Mouse (Mus musculus) MEL (cell line): ENCODE measurements around the gene Ptgdr2. TPM values are rescaled to one million over a fixed set of nuclear protein-coding genes. Genes with fewer than 3 reads are reported as not detected.

Experiments used
- DNase-seq: peaks from one replicate; pipeline ENCODE4 v3.0.0; 2011; ENCODE audit warnings: low read depth, low spot score
- H3K27ac ChIP-seq: 2 replicates; pipeline ENCODE4 v1.5.1; 2012; ENCODE audit warnings: low read depth, mild to moderate bottlenecking, control low read depth, low read length, moderate library complexity; ENCODE audit not compliant: control insufficient read depth
- H3K27me3 ChIP-seq, 2 experiments: fragments of 150-350 bp in 1 of 2; sonication (generic) in 1 of 2; 2 replicates each; pipeline ENCODE4 v1.6.1; 2012; ENCODE audit warnings: low read length in 2 of 2, mild to moderate bottlenecking in 2 of 2, improper control_type of control experiment in 1 of 2, moderate library complexity in 1 of 2; ENCODE audit not compliant: insufficient read depth in 2 of 2, control insufficient read depth in 1 of 2
- H3K36me3 ChIP-seq, 2 experiments: 2 replicates each; pipeline ENCODE4 v1.6.1; 2012 to 2014; ENCODE audit warnings: low read length in 2 of 2, improper control_type of control experiment in 1 of 2, inconsistent platforms in 1 of 2, mild to moderate bottlenecking in 1 of 2; ENCODE audit not compliant: insufficient read depth in 2 of 2, control insufficient read depth in 1 of 2
- H3K4me1 ChIP-seq, 2 experiments: fragments of 150-350 bp in 1 of 2; sonication (generic) in 1 of 2; 2 replicates each; pipeline ENCODE4 v1.6.1; 2012; ENCODE audit warnings: low read length in 2 of 2, improper control_type of control experiment in 1 of 2, mild to moderate bottlenecking in 1 of 2; ENCODE audit not compliant: insufficient read depth in 2 of 2, control insufficient read depth in 1 of 2
- H3K4me3 ChIP-seq, 2 experiments: fragments of 150-350 bp in 1 of 2; sonication (generic) in 1 of 2; 2 replicates each; pipeline ENCODE4 v1.5.1; 2012; ENCODE audit warnings: low read depth in 2 of 2, low read length in 2 of 2, mild to moderate bottlenecking in 2 of 2, moderate library complexity in 2 of 2, control low read depth in 1 of 2, improper control_type of control experiment in 1 of 2; ENCODE audit not compliant: control insufficient read depth in 1 of 2, insufficient read depth in 1 of 2
- H3K79me2 ChIP-seq: 2 replicates; pipeline ENCODE4 v1.6.1; 2012; ENCODE audit warnings: mild to moderate bottlenecking, low read length, moderate library complexity; ENCODE audit not compliant: control insufficient read depth, poor library complexity, insufficient read depth
- H3K9ac ChIP-seq: 2 replicates; pipeline ENCODE4 v1.6.1; 2012; ENCODE audit warnings: low read depth, mild to moderate bottlenecking, control low read depth, low read length, moderate library complexity; ENCODE audit not compliant: control insufficient read depth, poor library complexity, severe bottlenecking
- H3K9me3 ChIP-seq: fragments of 150-350 bp; sonication (generic); replicated peaks from 2 replicates; pipeline ENCODE4 v1.6.1; 2012; ENCODE audit warnings: mild to moderate bottlenecking, low read length, improper control_type of control experiment, moderate library complexity; ENCODE audit not compliant: insufficient read depth
- BHLHE40 ChIP-seq: IDR thresholded peaks from 2 replicates; pipeline ENCODE4 v1.6.1; 2012; ENCODE audit warnings: low read depth, mild to moderate bottlenecking, inconsistent platforms, low read length, improper control_type of control experiment, borderline replicate concordance
- CHD1 ChIP-seq: IDR thresholded peaks from 2 replicates; pipeline ENCODE4 v1.6.1; 2012; ENCODE audit warnings: low read depth, mild to moderate bottlenecking, inconsistent platforms, low read length, improper control_type of control experiment
- E2F4 ChIP-seq: IDR thresholded peaks from 2 replicates; pipeline ENCODE4 v1.6.1; 2011; ENCODE audit warnings: low read depth, low read length, improper control_type of control experiment, borderline replicate concordance
- EP300 ChIP-seq, 2 experiments: IDR thresholded peaks; 2 replicates each; pipeline ENCODE4 v1.6.1; 2011; ENCODE audit warnings: improper control_type of control experiment in 2 of 2, low read length in 2 of 2, low read depth in 1 of 2, mild to moderate bottlenecking in 1 of 2
- ETS1 ChIP-seq: IDR thresholded peaks from 2 replicates; pipeline ENCODE4 v1.6.1; 2012; ENCODE audit warnings: low read depth, mild to moderate bottlenecking, inconsistent platforms, low read length, improper control_type of control experiment, moderate library complexity
- JUND ChIP-seq: IDR thresholded peaks from 2 replicates; pipeline ENCODE4 v1.6.1; 2011; ENCODE audit warnings: low read depth, mild to moderate bottlenecking, improper control_type of control experiment, low read length
- MAZ ChIP-seq: IDR thresholded peaks from 2 replicates; pipeline ENCODE4 v1.6.1; 2012; ENCODE audit warnings: low read depth, mild to moderate bottlenecking, inconsistent platforms, low read length, improper control_type of control experiment
- MEF2A ChIP-seq: IDR thresholded peaks from 2 replicates; pipeline ENCODE4 v1.6.1; 2014; ENCODE audit warnings: low read depth, mild to moderate bottlenecking, inconsistent platforms, low read length, improper control_type of control experiment; ENCODE audit not compliant: poor library complexity, insufficient replicate concordance, severe bottlenecking; ENCODE audit errors: extremely low read depth
- MYB ChIP-seq: IDR thresholded peaks from 2 replicates; pipeline ENCODE4 v1.6.1; 2011; ENCODE audit warnings: mild to moderate bottlenecking, low read depth, low read length, improper control_type of control experiment
- MYC ChIP-seq: IDR thresholded peaks from 2 replicates; pipeline ENCODE4 v1.6.1; 2011; ENCODE audit warnings: low read depth, mild to moderate bottlenecking, low read length, improper control_type of control experiment, moderate library complexity
- SIN3A ChIP-seq: IDR thresholded peaks from 2 replicates; pipeline ENCODE4 v1.6.1; 2012; ENCODE audit warnings: low read length, improper control_type of control experiment, inconsistent platforms
- TAL1 ChIP-seq: IDR thresholded peaks from 2 replicates; pipeline ENCODE4 v1.6.1; 2012; ENCODE audit warnings: mild to moderate bottlenecking, inconsistent platforms, low read length, moderate library complexity, mixed read lengths
- USF1 ChIP-seq: IDR thresholded peaks from 2 replicates; pipeline ENCODE4 v1.6.1; 2014; ENCODE audit warnings: low read depth, mild to moderate bottlenecking, inconsistent platforms, low read length, improper control_type of control experiment, moderate library complexity
- ZKSCAN1 ChIP-seq: IDR thresholded peaks from 2 replicates; pipeline ENCODE4 v1.6.1; 2012; ENCODE audit warnings: low read depth, mild to moderate bottlenecking, inconsistent platforms, low read length, improper control_type of control experiment, moderate library complexity
- ZNF384 ChIP-seq: IDR thresholded peaks from 2 replicates; pipeline ENCODE4 v1.6.1; 2012; ENCODE audit warnings: low read depth, mild to moderate bottlenecking, inconsistent platforms, low read length, improper control_type of control experiment
- polyA plus RNA-seq, 2 experiments: library from polyadenylated mRNA; stranded (reverse) in 1 of 2; unstranded in 1 of 2; fragments of >175 nt in 1 of 2; fragments of >200 nt in 1 of 2; gene quantifications; 2 replicates each; pipeline versions ENCODE4 v1.2.1 to v1.2.4; 2012; ENCODE audit warnings: low replicate concordance in 2 of 2, low read depth in 1 of 2; ENCODE audit not compliant: insufficient read length in 2 of 2, insufficient read depth in 1 of 2, missing spikeins in 1 of 2
- total RNA-seq: library from RNA; depleted of rRNA; stranded (reverse); fragments of 300-350 nt; gene quantifications from 2 replicates; pipeline ENCODE4 v1.2.3, GENCODE M21; 2012

Gene Ptgdr2
- total and polyA plus RNA-seq, 3 experiments: 0.31 to 0.46 TPM; not detected in 1

- Histone ChIP-seq H3K27ac (no peak overlapping the region), H3K4me1 (peaks cover 0 to 10% of the 10 kb centered on the region in 2 experiments; a peak in 2 of 4 replicates), H3K9me3 (no peaks in the 10 kb centered on the region)
- no peak for TF ChIP-seq MEF2A
- no peak for TF ChIP-seq EP300 (IDR thresholded peaks at IDR 0.05; ENCODE audit: low read depth in 1 of 2, low read length in 2 of 2)
- no peak for TF ChIP-seq SIN3A
- no peak for TF ChIP-seq TAL1
- TF ChIP-seq JUND: no peak
- no peak for TF ChIP-seq MAZ
- TF ChIP-seq ZKSCAN1: no peak
- TF ChIP-seq BHLHE40: no peak
- no peak for TF ChIP-seq MYC
- no peak for TF ChIP-seq ZNF384
- no peak for TF ChIP-seq E2F4
- no peak for TF ChIP-seq USF1
- TF ChIP-seq MYB: no peak
- TF ChIP-seq, all 39 proteins: peak for 0
- no peaks in the 10 kb centered on the region for H3K36me3 ChIP-seq
- H3K27me3 ChIP-seq: no peaks in the 10 kb centered on the region
- no peak for DNase-seq
- no peak overlapping the region for H3K9ac ChIP-seq
- no peaks in the 10 kb centered on the region for H3K79me2 ChIP-seq
- H3K4me3 ChIP-seq: no peak overlapping the region
Measured at GRCm38 (mm10) chr19:10914870-10915269, 22.1 kb upstream of the Ptgdr2 start.

- Histone ChIP-seq H3K36me3 (no peaks in the 10 kb centered on the region), H3K79me2 (no peaks in the 10 kb centered on the region), H3K4me1 (peaks cover 0 to 10% of the 10 kb centered on the region in 2 experiments; a peak in 2 of 4 replicates), H3K27ac (no peak overlapping the region), H3K4me3 (no peak overlapping the region), H3K9me3 (no peaks in the 10 kb centered on the region), H3K27me3 (no peaks in the 10 kb centered on the region), H3K9ac (no peak overlapping the region)
- no peak for TF ChIP-seq ETS1
- TF ChIP-seq CHD1: no peak
- no peak for DNase-seq
Measured at GRCm38 (mm10) chr19:10916506-10916905, 20.5 kb upstream of the Ptgdr2 start.
